ENCODE assay signal across 22 mouse cellular contexts in the genomic region with DNA sequence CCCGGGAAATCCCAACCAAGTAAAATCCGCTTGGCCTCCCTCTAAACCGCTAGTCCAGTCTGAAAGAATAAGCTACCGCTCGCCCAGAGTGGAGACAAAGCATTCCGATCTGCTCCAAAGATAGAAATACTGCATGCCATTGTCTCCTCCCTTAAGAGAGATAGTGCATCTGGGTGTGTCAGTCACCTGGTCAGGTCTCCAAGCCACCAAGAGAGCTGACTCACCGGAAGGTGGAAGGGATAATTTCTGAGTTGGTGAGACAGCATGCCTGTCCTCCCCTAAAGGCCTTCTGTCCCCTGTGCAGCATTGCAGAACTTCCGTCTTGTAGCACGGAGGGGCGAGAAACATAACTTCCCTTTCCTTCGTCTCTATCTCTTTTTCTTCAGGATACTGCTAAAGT. TPM values are rescaled to one million over a fixed set of nuclear protein-coding genes. Genes with fewer than 3 reads are reported as not detected.
DNase-seq lines count a peak whose midpoint lies in the region; ATAC-seq and TF ChIP-seq lines count a peak whose summit lies in the region.
"Had no signal": no experiment of that assay in that cellular context is flagged by ENCODE, and none has a peak within 500 bp of the region (broad histone marks: within the 10 kb centered on the region; RNA-seq: fewer than 3 reads in every experiment).

No protein-coding gene starts in this region.

- peak; percentile 70 for DNase-seq in ES-CJ7 (ENCODE audit: low read depth, low spot score)
- peak; percentile 8 for DNase-seq in embryonic facial prominence, embryonic 10.5 days (ENCODE audit: low spot score)
- DNase-seq in right cerebral cortex, adult 18-20 months, result no peak
- no peak for DNase-seq in cerebellum, postnatal 10 days
- DNase-seq in gastrocnemius, postnatal 10 days, result no peak
- DNase-seq: adrenal gland, adult 8-10 months; adrenal gland, postnatal 36 days; cerebellum, adult 11 months; cerebellum, adult 9-10 months; cerebellum, postnatal 36 days; heart, postnatal 36 days; kidney, adult 18-20 months had no signal

- H3K4me2 ChIP-seq in intestine, postnatal 0 days (replicated peaks; ENCODE audit: low read depth), result no peak overlapping the region
- H3K4me2 ChIP-seq: embryonic facial prominence, embryonic 15.5 days; forebrain, embryonic 15.5 days; heart, embryonic 13.5 days; hindbrain, embryonic 15.5 days had no signal

- no peaks in the 10 kb centered on the region for H3K27me3 ChIP-seq in E14TG2a.4 (ENCODE audit: insufficient read depth, low read length)
- no peaks in the 10 kb centered on the region; the same call in 1 of the 2 replicates for H3K27me3 ChIP-seq in embryonic facial prominence, embryonic 10.5 days (replicated peaks; ENCODE audit: low read depth, poor library complexity, severe bottlenecking)
- H3K27me3 ChIP-seq in intestine, postnatal 0 days (replicated peaks; ENCODE audit: control insufficient read depth, insufficient read depth, low read length), result no peaks in the 10 kb centered on the region
- H3K27me3 ChIP-seq: CH12.LX; embryonic facial prominence, embryonic 15.5 days; forebrain, embryonic 15.5 days; heart, embryonic 13.5 days; hindbrain, embryonic 15.5 days; Patski had no signal

- H3K9me3 ChIP-seq in E14TG2a.4 (ENCODE audit: low read length), result peaks cover 28% of the 10 kb centered on the region
- H3K9me3 ChIP-seq in embryonic facial prominence, embryonic 10.5 days, result no peaks in the 10 kb centered on the region
- H3K9me3 ChIP-seq in intestine, postnatal 0 days (ENCODE audit: control insufficient read depth), result no peaks in the 10 kb centered on the region
- H3K9me3 ChIP-seq: embryonic facial prominence, embryonic 15.5 days; forebrain, embryonic 15.5 days; heart, embryonic 13.5 days; hindbrain, embryonic 15.5 days had no signal

- peaks cover 4% of the 10 kb centered on the region; the same call in 1 of the 2 replicates for H3K36me3 ChIP-seq in E14TG2a.4 (ENCODE audit: insufficient read depth, low read length)
- H3K36me3 ChIP-seq in embryonic facial prominence, embryonic 10.5 days (replicated peaks), result no peaks in the 10 kb centered on the region
- no peaks in the 10 kb centered on the region for H3K36me3 ChIP-seq in intestine, postnatal 0 days (ENCODE audit: control insufficient read depth, insufficient read depth)
- H3K36me3 ChIP-seq: embryonic facial prominence, embryonic 15.5 days; forebrain, embryonic 15.5 days; heart, embryonic 13.5 days; hindbrain, embryonic 15.5 days had no signal

- H3K4me1 ChIP-seq in E14TG2a.4 (replicated peaks; ENCODE audit: low read depth, low read length), result peaks cover 74% of the 10 kb centered on the region
- peaks cover 17% of the 10 kb centered on the region for H3K4me1 ChIP-seq in embryonic facial prominence, embryonic 10.5 days
- H3K4me1 ChIP-seq in intestine, postnatal 0 days (replicated peaks; ENCODE audit: control insufficient read depth, insufficient read depth, low read length), result no peaks in the 10 kb centered on the region
- H3K4me1 ChIP-seq: embryonic facial prominence, embryonic 15.5 days; forebrain, embryonic 15.5 days; hindbrain, embryonic 15.5 days had no signal

- 0 out of 2 replicates have a peak overlapping the region, but pooled peaks have one; percentile 15 for H3K27ac ChIP-seq in embryonic facial prominence, embryonic 10.5 days (replicated peaks)
- no peak overlapping the region for H3K27ac ChIP-seq in intestine, postnatal 0 days (ENCODE audit: low read depth, low read length)
- H3K27ac ChIP-seq: embryonic facial prominence, embryonic 15.5 days; forebrain, embryonic 15.5 days; heart, embryonic 13.5 days; hindbrain, embryonic 15.5 days had no signal

- H3K4me3 ChIP-seq in E14TG2a.4 (replicated peaks; ENCODE audit: low read length), result peak overlapping the region; percentile 32
- H3K4me3 ChIP-seq in embryonic facial prominence, embryonic 10.5 days, result no peak overlapping the region
- no peak overlapping the region for H3K4me3 ChIP-seq in intestine, postnatal 0 days (ENCODE audit: low read depth, low read length)
- H3K4me3 ChIP-seq: embryonic facial prominence, embryonic 15.5 days; erythroblast, embryonic 14.5 days; forebrain, embryonic 15.5 days; heart, embryonic 13.5 days; hindbrain, embryonic 15.5 days had no signal

- no peak for TF ChIP-seq CTCF in E14TG2a.4 (conservative IDR thresholded peaks at IDR 0.05; ENCODE audit: low read length)
- no peak for TF ChIP-seq CTCF in intestine, postnatal 0 days (IDR thresholded peaks at IDR 0.05; ENCODE audit: low read depth)

- H3K9ac ChIP-seq in intestine, postnatal 0 days (ENCODE audit: low read depth, low read length), result no peak overlapping the region
- H3K9ac ChIP-seq: embryonic facial prominence, embryonic 15.5 days; forebrain, embryonic 15.5 days; heart, embryonic 13.5 days; hindbrain, embryonic 15.5 days had no signal

- WGBS in embryonic facial prominence, embryonic 10.5 days, result 63% methylated on average over 11 of the region's 11 CpGs
- WGBS in intestine, postnatal 0 days, result 68% methylated on average over 11 of the region's 11 CpGs

- 0 out of 2 replicates have a peak, but pooled peaks have one; percentile 46 for ATAC-seq in intestine, postnatal 0 days
- ATAC-seq in cerebellum, adult (ENCODE audit: insufficient number of reproducible peaks, low FRiP score, low TSS enrichment), result no peak
- ATAC-seq: forebrain, embryonic 15.5 days; Patski had no signal

RNA-seq across cellular contexts. Expression of gene Spry2, which starts 34.4 kb away (rescaled TPM):
- 40.0 and 41.8 TPM in 2 replicates for polyA plus RNA-seq in embryonic facial prominence, embryonic 10.5 days (2016; fragmentation: Nextera tagmentation; extraction: Ambion mirVana)
- polyA plus RNA-seq in intestine, postnatal 0 days (2015; fragmentation: Nextera tagmentation; extraction: Ambion mirVana), result 36.1 and 41.1 TPM in 2 replicates
- total RNA-seq in gastrocnemius, postnatal 10 days (2021), result 10 to 100 TPM; 41.7 to 44.5 TPM
- total RNA-seq: CH12.LX had no signal
- polyA plus RNA-seq: erythroblast, embryonic 14.5 days had no signal

Comparison
In these comparisons a context has a peak if more than half of its experiments do, and no peak if none do; other contexts are left out.
1. DNase-seq: peak in ES-CJ7 (single experiment) and embryonic facial prominence, embryonic 10.5 days (single experiment); none in right cerebral cortex, adult 18-20 months (single experiment), cerebellum, postnatal 10 days (0 of 2) and gastrocnemius, postnatal 10 days (single experiment).